Mouse (Mus musculus) heart, embryonic 14.5 days (tissue): ENCODE measurements around the gene Fa2h. TPM values are rescaled to one million over a fixed set of nuclear protein-coding genes. Genes with fewer than 3 reads are reported as not detected.

Experiments
- ATAC-seq: fragments of 200-750 bp; cut with Nextera tagmentation; 2 replicates; pipeline ENCODE4 v1.8.0; 2017; ENCODE audit warnings: low read depth, moderate TSS enrichment; ENCODE audit not compliant: insufficient number of reproducible peaks, insufficient read depth, low FRiP score
- H3K27ac ChIP-seq, 2 experiments: fragments of 200-500 bp in 1 of 2; fragments of 300-500 bp in 1 of 2; sonication (generic) in 1 of 2; replicated peaks in 1 of 2; 2 replicates each; pipeline ENCODE4 v1.5.1; 2012 to 2014; ENCODE audit warnings: low read depth in 2 of 2, low read length in 2 of 2, control low read depth in 1 of 2, mild to moderate bottlenecking in 1 of 2, mixed read lengths in 1 of 2; ENCODE audit not compliant: control insufficient read depth in 1 of 2, insufficient read depth in 1 of 2
- H3K27me3 ChIP-seq: fragments of 300-500 bp; sonication (generic); 2 replicates; pipeline ENCODE4 v1.6.1; 2014; ENCODE audit warnings: mild to moderate bottlenecking, low read length, control low read depth; ENCODE audit not compliant: control insufficient read depth, insufficient read depth
- H3K36me3 ChIP-seq: fragments of 300-500 bp; sonication (generic); 2 replicates; pipeline ENCODE4 v1.6.1; 2014; ENCODE audit warnings: mild to moderate bottlenecking, control low read depth, low read length, mixed read lengths; ENCODE audit not compliant: control insufficient read depth, insufficient read depth
- H3K4me1 ChIP-seq, 2 experiments: fragments of 200-500 bp in 1 of 2; fragments of 300-500 bp in 1 of 2; sonication (generic) in 1 of 2; 2 replicates each; pipeline ENCODE4 v1.6.1; 2012 to 2014; ENCODE audit warnings: low read length in 2 of 2, control low read depth in 1 of 2, mixed read lengths in 1 of 2; ENCODE audit not compliant: control insufficient read depth in 2 of 2, insufficient read depth in 2 of 2
- H3K4me2 ChIP-seq: fragments of 300-500 bp; sonication (generic); 2 replicates; pipeline ENCODE4 v1.6.1; 2014; ENCODE audit warnings: mild to moderate bottlenecking, low read length
- H3K4me3 ChIP-seq, 2 experiments: fragments of 200-500 bp in 1 of 2; fragments of 300-500 bp in 1 of 2; sonication (generic) in 1 of 2; 2 replicates each; pipeline ENCODE4 v1.5.1; 2012 to 2014; ENCODE audit warnings: low read length in 2 of 2, mild to moderate bottlenecking in 2 of 2, control low read depth in 1 of 2, low read depth in 1 of 2, moderate library complexity in 1 of 2; ENCODE audit not compliant: control insufficient read depth in 1 of 2, insufficient read depth in 1 of 2
- H3K9ac ChIP-seq: fragments of 300-500 bp; sonication (generic); 2 replicates; pipeline ENCODE4 v1.6.1; 2014; ENCODE audit warnings: mild to moderate bottlenecking, low read length
- H3K9me3 ChIP-seq: fragments of 300-500 bp; sonication (generic); 2 replicates; pipeline ENCODE4 v1.6.1; 2016; ENCODE audit warnings: low read length, control low read depth; ENCODE audit not compliant: control insufficient read depth
- whole genome bisulfite sequencing: fragments of 180-500 bp; shearing (Covaris S2); extraction: QIAGEN DNeasy Blood & Tissue Kit; methylation state at CpG from one replicate; pipeline ENCODE4 v1.1.7; 2014; 5-methylcytosine and 5-hydroxymethylcytosine counted together
- polyA plus RNA-seq: library from polyadenylated mRNA; unstranded; fragments of >200 nt; fragmentation: Nextera tagmentation; extraction: Ambion mirVana; gene quantifications from 2 replicates; pipeline ENCODE4 v1.2.1, GENCODE M21; 2014

Fa2h gene
- polyA plus RNA-seq, 1 experiment from 2014 or later, result not detected

DNA sequence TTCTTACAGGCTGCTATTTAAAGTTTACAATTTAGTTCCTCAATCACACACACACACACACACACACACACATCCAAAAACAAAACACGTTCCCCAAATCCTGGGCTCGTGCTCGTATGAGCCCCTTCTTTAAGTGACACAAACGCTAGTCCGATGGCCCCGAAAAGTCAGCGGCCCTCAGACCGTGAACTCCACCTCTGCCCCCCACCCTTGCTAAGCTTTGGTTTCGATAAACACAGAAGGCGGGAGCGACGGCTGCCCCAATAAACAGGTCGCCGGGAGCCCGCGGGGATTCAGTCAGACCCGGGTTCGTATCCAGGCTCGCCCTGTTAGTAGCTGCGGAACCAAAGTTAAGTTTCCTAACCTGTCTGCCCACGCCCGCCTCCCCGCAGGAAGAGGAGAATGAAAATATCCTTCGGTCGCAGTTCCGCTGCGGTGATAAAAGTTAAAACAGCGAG lies 94.2 kb downstream of the Fa2h start:
- H3K36me3 ChIP-seq, result peaks cover 23% of the 10 kb centered on the region
- 0% methylated on average over 28 of the region's 28 CpGs for WGBS

DNA sequence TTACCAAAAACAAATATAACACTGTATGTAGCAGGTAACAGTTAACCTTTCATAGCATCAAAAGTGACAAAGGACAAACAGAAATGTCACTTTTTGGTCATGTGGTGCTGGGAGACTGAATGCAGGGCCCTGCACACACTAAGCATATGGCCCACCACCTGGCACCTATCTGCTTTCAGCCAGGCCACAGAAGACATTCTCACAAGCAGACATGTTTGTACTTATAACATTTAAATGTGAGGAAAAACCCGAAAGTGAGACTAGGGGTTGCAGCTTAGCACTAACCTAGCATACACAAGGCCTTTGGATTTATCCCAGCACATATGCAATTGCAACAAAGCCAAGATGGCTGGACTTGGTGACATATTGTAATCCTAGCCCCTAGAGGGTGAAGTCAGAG lies 95.6 kb downstream of the Fa2h start:
- H3K4me1 ChIP-seq, result peaks cover 0 to 13% of the 10 kb centered on the region in 2 experiments; a peak in 2 of 4 replicates
- no peak overlapping the region for H3K27ac ChIP-seq
- no peak overlapping the region for H3K4me3 ChIP-seq
- WGBS, result 89% methylated on average over 1 of the region's 1 CpGs
- no peaks in the 10 kb centered on the region for H3K9me3 ChIP-seq
- 0 out of 2 replicates have a peak overlapping the region, but pooled peaks have one; percentile 3 for H3K9ac ChIP-seq
- peaks cover 37% of the 10 kb centered on the region for H3K36me3 ChIP-seq
- no peaks in the 10 kb centered on the region for H3K27me3 ChIP-seq
- H3K4me2 ChIP-seq, result peak overlapping the region; percentile 64
- no peak for ATAC-seq

More for the DNA sequence above, 94.2 kb downstream of the Fa2h start:
- H3K4me2 ChIP-seq, result peak overlapping the region; percentile 64
- peak overlapping the region; percentile 98 for H3K9ac ChIP-seq
- H3K9me3 ChIP-seq, result no peaks in the 10 kb centered on the region
- no peaks in the 10 kb centered on the region for H3K27me3 ChIP-seq
- peak overlapping the region; percentile 87 to 95 for H3K27ac ChIP-seq
- no peak for ATAC-seq
- peaks cover 0 to 13% of the 10 kb centered on the region in 2 experiments; a peak in 2 of 4 replicates for H3K4me1 ChIP-seq
- peak overlapping the region; percentile 76 to 96 for H3K4me3 ChIP-seq

Other genes with a start within 250 kb of the Fa2h start
- gene Glg1, start 134.6 kb downstream of the Fa2h start, polyA plus RNA-seq, result 83.5 and 85.1 TPM in 2 replicates
- gene Rfwd3, start 93.6 kb downstream of the Fa2h start, polyA plus RNA-seq, result 34.5 and 36.6 TPM in 2 replicates
- gene Mlkl, start 55.6 kb downstream of the Fa2h start, polyA plus RNA-seq, result 2.5 and 2.9 TPM in 2 replicates
- 3.0 and 3.4 TPM in 2 replicates for gene Wdr59, start 128.3 kb upstream of the Fa2h start, polyA plus RNA-seq
- gene Znrf1, start 142.3 kb upstream of the Fa2h start, polyA plus RNA-seq, result 29.7 and 33.8 TPM in 2 replicates
- 0.74 and 0.85 TPM in 2 replicates for gene Ldhd, start 236.6 kb upstream of the Fa2h start, polyA plus RNA-seq
- gene Zfp1, start 249.6 kb upstream of the Fa2h start, polyA plus RNA-seq, result 14.6 and 17.5 TPM in 2 replicates